Mouse (Mus musculus): ENCODE results near the gene Tmem30b.

GRCm38 (mm10) chr12:73534591-73534990 lies 11.6 kb downstream of the Tmem30b start:
- TF ChIP-seq ZNF384 (IDR thresholded peaks at IDR 0.05; ENCODE audit: low read depth, low read length), result no peak
- TF ChIP-seq MAFK (IDR thresholded peaks at IDR 0.05; ENCODE audit: insufficient read depth, low read depth, low read length), result no peak
- TF ChIP-seq HCFC1 (IDR thresholded peaks at IDR 0.05; ENCODE audit: borderline replicate concordance, insufficient read depth, low read length), result no peak
